Mouse (Mus musculus) hindbrain, embryonic 10.5 days (tissue): ENCODE measurements around the gene C2cd2. TPM values are rescaled to one million over a fixed set of nuclear protein-coding genes. Genes with fewer than 3 reads are reported as not detected.

Source experiments
- DNase-seq: peaks from one replicate; pipeline ENCODE4 v3.0.0-alpha.2; 2017; ENCODE audit warnings: low spot score
- H3K27ac ChIP-seq: fragments of 300-500 bp; sonication (generic); 2 replicates; pipeline ENCODE4 v1.5.1; 2016; ENCODE audit warnings: mild to moderate bottlenecking, moderate library complexity
- H3K27me3 ChIP-seq: fragments of 300-500 bp; sonication (generic); 2 replicates; pipeline ENCODE4 v1.6.1; 2016; ENCODE audit warnings: mild to moderate bottlenecking; ENCODE audit not compliant: poor library complexity, insufficient read depth, severe bottlenecking
- H3K36me3 ChIP-seq: fragments of 300-500 bp; sonication (generic); 2 replicates; pipeline ENCODE4 v1.6.1; 2016; ENCODE audit warnings: mild to moderate bottlenecking, moderate library complexity
- H3K4me1 ChIP-seq: fragments of 300-500 bp; sonication (generic); replicated peaks from 2 replicates; pipeline ENCODE4 v1.6.1; 2016; ENCODE audit warnings: mild to moderate bottlenecking
- H3K4me3 ChIP-seq: fragments of 300-500 bp; sonication (generic); 2 replicates; pipeline ENCODE4 v1.5.1; 2016; ENCODE audit warnings: mild to moderate bottlenecking, moderate library complexity
- H3K9me3 ChIP-seq: fragments of 300-500 bp; sonication (generic); 2 replicates; pipeline ENCODE4 v1.6.1; 2016; ENCODE audit warnings: mild to moderate bottlenecking, moderate library complexity
- WGBS: fragments of 180-500 bp; shearing (Covaris S2); methylation state at CpG from one replicate; pipeline ENCODE4 v1.1.7; 2016; 5-methylcytosine and 5-hydroxymethylcytosine counted together
- polyA plus RNA-seq: library from polyadenylated mRNA; unstranded; fragments of >200 nt; fragmentation: Nextera tagmentation; extraction: Ambion mirVana; gene quantifications from 2 replicates; pipeline ENCODE4 v1.2.1, GENCODE M21; 2016

C2cd2 gene
- polyA plus RNA-seq, 1 experiment from 2014 or later = 17.0 TPM

GRCm38 (mm10) chr16:97935815-97936214 is 26.6 kb downstream of the C2cd2 start:
- no peak for DNase-seq
- no peaks in the 10 kb centered on the region for H3K27me3 ChIP-seq
- H3K9me3 ChIP-seq = no peaks in the 10 kb centered on the region
- 84% methylated on average over 3 of the region's 3 CpGs for WGBS
- H3K27ac ChIP-seq = no peak overlapping the region
- H3K36me3 ChIP-seq = no peaks in the 10 kb centered on the region
- H3K4me3 ChIP-seq = no peak overlapping the region
- no peaks in the 10 kb centered on the region for H3K4me1 ChIP-seq

GRCm38 (mm10) chr16:97930231-97930630 is 32.2 kb downstream of the C2cd2 start:
- no peak overlapping the region for H3K4me3 ChIP-seq
- H3K27me3 ChIP-seq = no peaks in the 10 kb centered on the region
- H3K9me3 ChIP-seq = no peaks in the 10 kb centered on the region
- H3K27ac ChIP-seq = no peak overlapping the region
- no peak for DNase-seq
- no peaks in the 10 kb centered on the region for H3K36me3 ChIP-seq
- H3K4me1 ChIP-seq = no peaks in the 10 kb centered on the region

- no peak overlapping the region for H3K27ac ChIP-seq
- H3K4me3 ChIP-seq = no peak overlapping the region
- no peaks in the 10 kb centered on the region for H3K4me1 ChIP-seq
- WGBS = 70% methylated on average over 1 of the region's 1 CpGs
- DNase-seq = no peak
- no peaks in the 10 kb centered on the region for H3K27me3 ChIP-seq
- H3K36me3 ChIP-seq = no peaks in the 10 kb centered on the region
- no peaks in the 10 kb centered on the region for H3K9me3 ChIP-seq
Observed at GRCm38 (mm10) chr16:97929520-97929919, 32.9 kb downstream of the C2cd2 start.

- H3K27me3 ChIP-seq = no peaks in the 10 kb centered on the region; the same call in 1 of the 2 replicates
- DNase-seq = no peak
- no peak overlapping the region for H3K27ac ChIP-seq
- H3K4me1 ChIP-seq = peaks cover 6% of the 10 kb centered on the region; the same call in 1 of the 2 replicates
- H3K4me3 ChIP-seq = no peak overlapping the region
- no peaks in the 10 kb centered on the region for H3K36me3 ChIP-seq
- no peaks in the 10 kb centered on the region for H3K9me3 ChIP-seq
- WGBS = 95% methylated on average over 3 of the region's 3 CpGs
Observed at GRCm38 (mm10) chr16:97927331-97927938, 35.0 kb downstream of the C2cd2 start.

GRCm38 (mm10) chr16:97926381-97926780 is 36.0 kb downstream of the C2cd2 start:
- no peak for DNase-seq

GRCm38 (mm10) chr16:97925760-97926159 is 36.6 kb downstream of the C2cd2 start:
- Histone ChIP-seq H3K4me3 (no peak overlapping the region), H3K4me1 (peaks cover 21% of the 10 kb centered on the region), H3K36me3 (no peaks in the 10 kb centered on the region), H3K27me3 (peaks cover 3% of the 10 kb centered on the region; the same call in 1 of the 2 replicates), H3K9me3 (no peaks in the 10 kb centered on the region), H3K27ac (no peak overlapping the region)
- WGBS = 85% methylated on average over 2 of the region's 2 CpGs
- DNase-seq = no peak

More at GRCm38 (mm10) chr16:97926381-97926780, 36.0 kb downstream of the C2cd2 start:
- no peaks in the 10 kb centered on the region for H3K9me3 ChIP-seq
- no peak overlapping the region for H3K4me3 ChIP-seq
- H3K4me1 ChIP-seq = peaks cover 14% of the 10 kb centered on the region
- WGBS = 86% methylated on average over 9 of the region's 9 CpGs
- H3K36me3 ChIP-seq = no peaks in the 10 kb centered on the region
- no peaks in the 10 kb centered on the region; the same call in 1 of the 2 replicates for H3K27me3 ChIP-seq
- no peak overlapping the region for H3K27ac ChIP-seq

GRCm38 (mm10) chr16:97923700-97924099 is 38.7 kb downstream of the C2cd2 start:
- Histone ChIP-seq H3K9me3 (no peaks in the 10 kb centered on the region), H3K4me1 (peaks cover 25% of the 10 kb centered on the region), H3K27me3 (peaks cover 3% of the 10 kb centered on the region; the same call in 1 of the 2 replicates), H3K27ac (no peak overlapping the region), H3K36me3 (no peaks in the 10 kb centered on the region), H3K4me3 (no peak overlapping the region)
- no peak for DNase-seq
- WGBS = 73% methylated on average over 1 of the region's 1 CpGs

- no peaks in the 10 kb centered on the region for H3K9me3 ChIP-seq
- peaks cover 3% of the 10 kb centered on the region; the same call in 1 of the 2 replicates for H3K27me3 ChIP-seq
- H3K4me3 ChIP-seq = peak overlapping the region; percentile 74
- peak overlapping the region; percentile 88 for H3K27ac ChIP-seq
- DNase-seq = no peak
- peaks cover 25% of the 10 kb centered on the region for H3K4me1 ChIP-seq
- no peaks in the 10 kb centered on the region for H3K36me3 ChIP-seq
- 2% methylated on average over 9 of the region's 9 CpGs for WGBS
Observed at GRCm38 (mm10) chr16:97922779-97923126, 39.6 kb downstream of the C2cd2 start.

- peaks cover 3% of the 10 kb centered on the region; the same call in 1 of the 2 replicates for H3K27me3 ChIP-seq
- H3K36me3 ChIP-seq = no peaks in the 10 kb centered on the region
- peaks cover 25% of the 10 kb centered on the region for H3K4me1 ChIP-seq
- peak overlapping the region; percentile 88 for H3K27ac ChIP-seq
- no peaks in the 10 kb centered on the region for H3K9me3 ChIP-seq
- peak; percentile 82 for DNase-seq
- WGBS = under 1% methylated on average over 75 of the region's 75 CpGs
- H3K4me3 ChIP-seq = peak overlapping the region; percentile 74
Observed at GRCm38 (mm10) chr16:97921961-97922778, 40.2 kb downstream of the C2cd2 start.

GRCm38 (mm10) chr16:97920621-97921020 is 41.8 kb downstream of the C2cd2 start:
- no peak for DNase-seq
- Histone ChIP-seq H3K9me3 (no peaks in the 10 kb centered on the region), H3K27ac (no peak overlapping the region), H3K27me3 (peaks cover 3% of the 10 kb centered on the region; the same call in 1 of the 2 replicates), H3K36me3 (no peaks in the 10 kb centered on the region), H3K4me1 (peaks cover 25% of the 10 kb centered on the region), H3K4me3 (no peak overlapping the region)
- WGBS = 92% methylated on average over 1 of the region's 1 CpGs

GRCm38 (mm10) chr16:97919793-97920192 is 42.6 kb downstream of the C2cd2 start:
- H3K36me3 ChIP-seq = no peaks in the 10 kb centered on the region
- no peak for DNase-seq
- H3K27ac ChIP-seq = no peak overlapping the region
- no peak overlapping the region for H3K4me3 ChIP-seq
- H3K4me1 ChIP-seq = peaks cover 25% of the 10 kb centered on the region
- H3K27me3 ChIP-seq = peaks cover 3% of the 10 kb centered on the region; the same call in 1 of the 2 replicates
- WGBS = 28% methylated on average over 2 of the region's 2 CpGs
- no peaks in the 10 kb centered on the region for H3K9me3 ChIP-seq

- DNase-seq = no peak
- Histone ChIP-seq H3K4me1 (no peaks in the 10 kb centered on the region), H3K4me3 (no peak overlapping the region), H3K27me3 (no peaks in the 10 kb centered on the region), H3K36me3 (no peaks in the 10 kb centered on the region), H3K9me3 (no peaks in the 10 kb centered on the region), H3K27ac (no peak overlapping the region)
Observed at GRCm38 (mm10) chr16:97912873-97913272, 49.5 kb downstream of the C2cd2 start.

GRCm38 (mm10) chr16:97909356-97909755 is 53.0 kb downstream of the C2cd2 start:
- H3K27ac ChIP-seq = no peak overlapping the region
- H3K4me3 ChIP-seq = no peak overlapping the region
- H3K9me3 ChIP-seq = no peaks in the 10 kb centered on the region
- DNase-seq = no peak
- H3K4me1 ChIP-seq = no peaks in the 10 kb centered on the region
- no peaks in the 10 kb centered on the region for H3K36me3 ChIP-seq
- WGBS = 98% methylated on average over 1 of the region's 1 CpGs
- no peaks in the 10 kb centered on the region for H3K27me3 ChIP-seq
